Mouse (Mus musculus): ENCODE results near the gene Qpctl.

Gene Qpctl

GRCm38 (mm10) chr7:19148875-19149541, at the start of gene Qpctl:
Qpctl (minus strand) TSS chr7:19149291.
- peak; percentile 97 for DNase-seq

GRCm38 (mm10) chr7:19197985-19198384, 48.9 kb upstream of the Qpctl start:
- DNase-seq: peak; percentile 79

- DNase-seq: peak; percentile 65
Measured at GRCm38 (mm10) chr7:19196676-19197075, 47.6 kb upstream of the Qpctl start.

GRCm38 (mm10) chr7:19194676-19195075, 45.6 kb upstream of the Qpctl start:
- peak; percentile 47 for DNase-seq

GRCm38 (mm10) chr7:19184758-19185157, 35.7 kb upstream of the Qpctl start:
- no peak for DNase-seq

GRCm38 (mm10) chr7:19184250-19184649, 35.2 kb upstream of the Qpctl start:
- no peak for DNase-seq

GRCm38 (mm10) chr7:19180862-19181429, 31.9 kb upstream of the Qpctl start:
- peak; percentile 59 for DNase-seq

- DNase-seq: peak; percentile 34
Measured at GRCm38 (mm10) chr7:19179936-19180335, 30.8 kb upstream of the Qpctl start.

GRCm38 (mm10) chr7:19179173-19179572, 30.1 kb upstream of the Qpctl start:
- peak; percentile 79 for DNase-seq

- peak; percentile 89 for DNase-seq
Measured at GRCm38 (mm10) chr7:19178443-19179092, 29.5 kb upstream of the Qpctl start.

- DNase-seq: peak; percentile 13
Measured at GRCm38 (mm10) chr7:19178035-19178434, 28.9 kb upstream of the Qpctl start.

GRCm38 (mm10) chr7:19177216-19177615, 28.1 kb upstream of the Qpctl start:
- DNase-seq: no peak

GRCm38 (mm10) chr7:19176516-19176947, 27.4 kb upstream of the Qpctl start:
- peak; percentile 18 for DNase-seq

GRCm38 (mm10) chr7:19175708-19176515, 26.8 kb upstream of the Qpctl start, which contains the start of gene Eml2:
Eml2 (plus strand) TSS chr7:19176421.
- DNase-seq: peak; percentile 16

- DNase-seq: peak; percentile 97
Measured at GRCm38 (mm10) chr7:19172874-19173273, 23.8 kb upstream of the Qpctl start.

GRCm38 (mm10) chr7:19171831-19172230, 22.7 kb upstream of the Qpctl start:
- DNase-seq: no peak

- DNase-seq: no peak
Measured at GRCm38 (mm10) chr7:19170142-19170541, 21.1 kb upstream of the Qpctl start.

GRCm38 (mm10) chr7:19169506-19169905, 20.4 kb upstream of the Qpctl start:
- no peak for DNase-seq

GRCm38 (mm10) chr7:19166990-19167389, 17.9 kb upstream of the Qpctl start:
- DNase-seq: no peak

- no peak for DNase-seq
Measured at GRCm38 (mm10) chr7:19165656-19166423, 16.7 kb upstream of the Qpctl start, which contains the start of gene Gipr. Gipr (minus strand) TSS chr7:19166127.

- peak; percentile 68 for DNase-seq
Measured at GRCm38 (mm10) chr7:19164978-19165377, 15.9 kb upstream of the Qpctl start.

GRCm38 (mm10) chr7:19164189-19164588, 15.1 kb upstream of the Qpctl start:
- no peak for DNase-seq
